Mouse (Mus musculus): ENCODE results near the gene Uqcr11.

GRCm38 (mm10) chr10:80371983-80372382 is 34.6 kb downstream of the Uqcr11 start:
- no peak for TF ChIP-seq HCFC1 (IDR thresholded peaks at IDR 0.05; ENCODE audit: borderline replicate concordance, insufficient read depth, low read length)
- no peak for TF ChIP-seq ZNF384 (IDR thresholded peaks at IDR 0.05; ENCODE audit: low read depth, low read length)

Measured in ES-E14 (cell line).